In genomic region chr7:125581317-125581672, GRCm38 (mm10) we compare ENCODE assay signal across 8 mouse cellular contexts. TPM values are rescaled to one million over a fixed set of nuclear protein-coding genes. Genes with fewer than 3 reads are reported as not detected.
DNase-seq lines count a peak whose midpoint lies in the region; ATAC-seq and TF ChIP-seq lines count a peak whose summit lies in the region.

No protein-coding gene starts in this region.

- no peak overlapping the region for H3K27ac ChIP-seq in forebrain, embryonic 14.5 days (ENCODE audit: low read depth, low read length)
- H3K27ac ChIP-seq in liver, embryonic 16.5 days (ENCODE audit: low read length) = no peak overlapping the region
- no peak overlapping the region for H3K27ac ChIP-seq in neural tube, embryonic 13.5 days (replicated peaks)

- H3K9me3 ChIP-seq in E14TG2a.4 (ENCODE audit: low read length) = no peaks in the 10 kb centered on the region
- no peaks in the 10 kb centered on the region for H3K9me3 ChIP-seq in forebrain, embryonic 14.5 days (replicated peaks; ENCODE audit: control insufficient read depth, low read length)
- no peaks in the 10 kb centered on the region for H3K9me3 ChIP-seq in liver, embryonic 16.5 days (replicated peaks; ENCODE audit: control insufficient read depth, low read length)
- no peaks in the 10 kb centered on the region for H3K9me3 ChIP-seq in neural tube, embryonic 13.5 days

- H3K4me3 ChIP-seq in E14TG2a.4 (replicated peaks; ENCODE audit: low read length) = peak overlapping the region; percentile 68
- H3K4me3 ChIP-seq in forebrain, embryonic 14.5 days (ENCODE audit: low read depth, low read length) = peak overlapping the region; percentile 40
- H3K4me3 ChIP-seq in liver, embryonic 16.5 days (ENCODE audit: low read depth, low read length) = peak overlapping the region; percentile 50
- H3K4me3 ChIP-seq in neural tube, embryonic 13.5 days = peak overlapping the region; percentile 46

- peak; percentile 84 for DNase-seq in forebrain, embryonic 14.5 days (ENCODE audit: low spot score)
- peak; percentile 91 to 95 for DNase-seq in heart, postnatal 14 days
- peak; percentile 38 for DNase-seq in large intestine, adult 2 months (ENCODE audit: low read depth, low spot score)
- DNase-seq in telencephalon, adult 2 months (ENCODE audit: low read depth, low spot score) = peak; percentile 38

- intact Hi-C loops in heart, postnatal 14 days (cut with DNase I) = loop anchor here (1.0 to 5.0 kb wide), 4 partner anchors 58 to 159 kb away; partner anchors contain the start of gene Nsmce1

- H3K4me2 ChIP-seq in forebrain, embryonic 14.5 days (ENCODE audit: low read length) = peak overlapping the region; percentile 91
- H3K4me2 ChIP-seq in liver, embryonic 16.5 days (ENCODE audit: low read depth, low read length) = peak overlapping the region; percentile 68
- H3K4me2 ChIP-seq in neural tube, embryonic 13.5 days = peak overlapping the region; percentile 91

- H3K27me3 ChIP-seq in E14TG2a.4 (ENCODE audit: insufficient read depth, low read length) = peaks cover 9% of the 10 kb centered on the region; the same call in 1 of the 2 replicates
- no peaks in the 10 kb centered on the region for H3K27me3 ChIP-seq in forebrain, embryonic 14.5 days (replicated peaks; ENCODE audit: control insufficient read depth, insufficient read depth, low read length)
- H3K27me3 ChIP-seq in liver, embryonic 16.5 days (ENCODE audit: control insufficient read depth, insufficient read depth, low read depth, low read length) = peaks cover 2% of the 10 kb centered on the region; the same call in 1 of the 2 replicates
- H3K27me3 ChIP-seq in neural tube, embryonic 13.5 days = no peaks in the 10 kb centered on the region

- WGBS in forebrain, embryonic 14.5 days = 2% methylated on average over 21 of the region's 21 CpGs
- 7% methylated on average over 21 of the region's 21 CpGs for WGBS in large intestine, adult 2 months
- 2% methylated on average over 21 of the region's 21 CpGs for WGBS in liver, embryonic 16.5 days (ENCODE audit: insufficient replicate concordance)
- 2% methylated on average over 21 of the region's 21 CpGs for WGBS in neural tube, embryonic 13.5 days

- ATAC-seq in cerebellum, adult (ENCODE audit: insufficient number of reproducible peaks, low FRiP score, low TSS enrichment) = peak; percentile 82; the same call in 1 of the 2 replicates
- peak; percentile 86 for ATAC-seq in forebrain, embryonic 14.5 days
- peak; percentile 63 for ATAC-seq in liver, embryonic 16.5 days (ENCODE audit: low read depth)
- peak; percentile 79 for ATAC-seq in neural tube, embryonic 13.5 days (ENCODE audit: low read depth)

- no peaks in the 10 kb centered on the region for H3K4me1 ChIP-seq in E14TG2a.4 (replicated peaks; ENCODE audit: low read depth, low read length)
- H3K4me1 ChIP-seq in forebrain, embryonic 14.5 days (ENCODE audit: control insufficient read depth, insufficient read depth, low read length) = no peaks in the 10 kb centered on the region
- peaks cover 23% of the 10 kb centered on the region for H3K4me1 ChIP-seq in liver, embryonic 16.5 days (ENCODE audit: control insufficient read depth, low read depth, low read length)
- H3K4me1 ChIP-seq in neural tube, embryonic 13.5 days (replicated peaks) = peaks cover 20% of the 10 kb centered on the region

- no peaks in the 10 kb centered on the region for H3K36me3 ChIP-seq in E14TG2a.4 (ENCODE audit: insufficient read depth, low read length)
- H3K36me3 ChIP-seq in forebrain, embryonic 14.5 days (ENCODE audit: control insufficient read depth, insufficient read depth, low read length) = no peaks in the 10 kb centered on the region
- H3K36me3 ChIP-seq in liver, embryonic 16.5 days (ENCODE audit: control insufficient read depth, insufficient read depth) = no peaks in the 10 kb centered on the region
- no peaks in the 10 kb centered on the region for H3K36me3 ChIP-seq in neural tube, embryonic 13.5 days

- peak overlapping the region; percentile 59 for H3K9ac ChIP-seq in forebrain, embryonic 14.5 days (ENCODE audit: low read length)
- peak overlapping the region; percentile 39; the same call in 1 of the 2 replicates for H3K9ac ChIP-seq in liver, embryonic 16.5 days (ENCODE audit: low read depth, low read length)
- H3K9ac ChIP-seq in neural tube, embryonic 13.5 days = peak overlapping the region; percentile 65

- TF ChIP-seq CTCF in E14TG2a.4 (conservative IDR thresholded peaks at IDR 0.05; ENCODE audit: low read length) = peak; percentile 32

RNA-seq across cellular contexts. Expression of gene Il21r, which starts 21.9 kb away (rescaled TPM):
- 0.17 and 0.22 TPM in 2 replicates for polyA plus RNA-seq in forebrain, embryonic 14.5 days (2014; fragmentation: Nextera tagmentation; extraction: Ambion mirVana)
- total RNA-seq in heart, postnatal 14 days (2021) = 1 to 10 TPM in 1 of 2 experiments, under 1 TPM in 1; 0.55 to 3.1 TPM
- 11.2 and 13.7 TPM in 2 replicates for polyA plus RNA-seq in large intestine, adult 2 months (2012; rRNA removed)
- polyA plus RNA-seq in liver, embryonic 16.5 days (2015; fragmentation: Nextera tagmentation; extraction: Ambion mirVana) = 0.68 and 1.0 TPM in 2 replicates
- 0.25 and 0.61 TPM in 2 replicates for polyA plus RNA-seq in neural tube, embryonic 13.5 days (2015; fragmentation: Nextera tagmentation; extraction: Ambion mirVana)

RNA-seq across cellular contexts. Expression of gene Il4ra, which starts 29.4 kb away (rescaled TPM):
- 1.1 and 2.5 TPM in 2 replicates for polyA plus RNA-seq in forebrain, embryonic 14.5 days (2014; fragmentation: Nextera tagmentation; extraction: Ambion mirVana)
- 10 to 100 TPM; 20.0 to 20.3 TPM for total RNA-seq in heart, postnatal 14 days (2021)
- 43.9 and 64.3 TPM in 2 replicates for polyA plus RNA-seq in large intestine, adult 2 months (2012; rRNA removed)
- polyA plus RNA-seq in liver, embryonic 16.5 days (2015; fragmentation: Nextera tagmentation; extraction: Ambion mirVana) = 6.2 and 6.9 TPM in 2 replicates
- polyA plus RNA-seq in neural tube, embryonic 13.5 days (2015; fragmentation: Nextera tagmentation; extraction: Ambion mirVana) = 4.3 and 5.5 TPM in 2 replicates

Comparison
In these comparisons a context has a peak if more than half of its experiments do, and no peak if none do; other contexts are left out.
1. DNase-seq: peak in every context shown above with its lines; median percentile 93 in heart, postnatal 14 days; 84 in forebrain, embryonic 14.5 days; 38 in large intestine, adult 2 months; 38 in telencephalon, adult 2 months.